Mouse (Mus musculus) bone marrow macrophage, adult 2 months (primary cell): ENCODE measurements around the gene Slc39a3. TPM values are rescaled to one million over a fixed set of nuclear protein-coding genes. Genes with fewer than 3 reads are reported as not detected.
"Not testable (repeated sequence)": the region's sequence is repeated elsewhere in the genome, so short reads cannot be mapped to it uniquely, and the experiment has no call there.

Source experiments
- H3K27ac ChIP-seq: 2 replicates; pipeline ENCODE4 v1.5.1; 2012; ENCODE audit warnings: low read depth, low read length; ENCODE audit not compliant: insufficient read depth
- H3K4me1 ChIP-seq: 2 replicates; pipeline ENCODE4 v1.6.1; 2012; ENCODE audit warnings: low read length; ENCODE audit not compliant: control insufficient read depth, insufficient read depth
- H3K4me3 ChIP-seq: 2 replicates; pipeline ENCODE4 v1.5.1; 2012; ENCODE audit warnings: mild to moderate bottlenecking, low read length, moderate library complexity; ENCODE audit not compliant: insufficient read depth
- CTCF ChIP-seq: IDR thresholded peaks from 2 replicates; pipeline ENCODE4 v1.5.1; 2012; ENCODE audit warnings: low read depth, mild to moderate bottlenecking, low read length, moderate library complexity
- POLR2A ChIP-seq: IDR thresholded peaks from 2 replicates; pipeline ENCODE4 v1.6.1; 2012; ENCODE audit warnings: mild to moderate bottlenecking, low read depth, low read length, borderline replicate concordance
- polyA plus RNA-seq: library from polyadenylated mRNA; stranded (reverse); fragments of >200 nt; gene quantifications from 2 replicates; pipeline ENCODE4 v1.2.4, GENCODE M21; 2012; ENCODE audit not compliant: missing spikeins, insufficient read depth, insufficient read length

The Slc39a3 gene
- polyA plus RNA-seq, 1 experiment: 14.5 TPM

- H3K4me3 ChIP-seq: no peak overlapping the region
- TF ChIP-seq POLR2A (no peak), CTCF (no peak)
- peak overlapping the region; percentile 39; the same call in 1 of the 2 replicates for H3K27ac ChIP-seq
- peaks cover 13% of the 10 kb centered on the region for H3K4me1 ChIP-seq
Observed at GRCm38 (mm10) chr10:81068706-81069105, 31.5 kb upstream of the Slc39a3 start.

- not testable (repeated sequence) for H3K4me1 ChIP-seq, H3K4me3 ChIP-seq, H3K27ac ChIP-seq
Observed at GRCm38 (mm10) chr10:81064519-81064918, 27.3 kb upstream of the Slc39a3 start.

- TF ChIP-seq POLR2A (no peak), CTCF (no peak)
- H3K27ac ChIP-seq: no peak overlapping the region
- no peak overlapping the region for H3K4me3 ChIP-seq
- peaks cover 8% of the 10 kb centered on the region; the same call in 1 of the 2 replicates for H3K4me1 ChIP-seq
Observed at GRCm38 (mm10) chr10:81062710-81063109, 25.5 kb upstream of the Slc39a3 start.

GRCm38 (mm10) chr10:81059603-81060543, 22.6 kb upstream of the Slc39a3 start, which contains the start of gene Sgta:
TSS of gene Sgta (minus strand) at chr10:81060181.
- Histone ChIP-seq H3K4me1 (peaks cover 8% of the 10 kb centered on the region; the same call in 1 of the 2 replicates), H3K4me3 (peak within 1 kb of the TSS; percentile 98), H3K27ac (peak within 1 kb of the TSS; percentile 40)
- TF ChIP-seq CTCF: no peak
- TF ChIP-seq POLR2A: no peak

GRCm38 (mm10) chr10:81058896-81059295, 21.7 kb upstream of the Slc39a3 start:
- no peak for TF ChIP-seq POLR2A
- TF ChIP-seq CTCF: no peak
- Histone ChIP-seq H3K27ac (no peak overlapping the region), H3K4me1 (peaks cover 8% of the 10 kb centered on the region; the same call in 1 of the 2 replicates), H3K4me3 (peak overlapping the region; percentile 98)

- no peak overlapping the region for H3K27ac ChIP-seq
- TF ChIP-seq POLR2A: no peak
- no peak for TF ChIP-seq CTCF
- no peak overlapping the region for H3K4me3 ChIP-seq
- H3K4me1 ChIP-seq: peaks cover 8% of the 10 kb centered on the region; the same call in 1 of the 2 replicates
Observed at GRCm38 (mm10) chr10:81057406-81058130, 20.3 kb upstream of the Slc39a3 start.

- not testable (repeated sequence) for H3K4me3 ChIP-seq, H3K4me1 ChIP-seq, H3K27ac ChIP-seq
Observed at GRCm38 (mm10) chr10:81055802-81056340, 18.6 kb upstream of the Slc39a3 start.

GRCm38 (mm10) chr10:81055169-81055568, 17.9 kb upstream of the Slc39a3 start:
- Histone ChIP-seq H3K27ac (no peak overlapping the region), H3K4me1 (peaks cover 6% of the 10 kb centered on the region; the same call in 1 of the 2 replicates), H3K4me3 (no peak overlapping the region)
- TF ChIP-seq CTCF (no peak), POLR2A (no peak)

- H3K4me1 ChIP-seq: no peaks in the 10 kb centered on the region
- H3K4me3 ChIP-seq: no peak overlapping the region
- H3K27ac ChIP-seq: no peak overlapping the region
- TF ChIP-seq POLR2A (no peak), CTCF (no peak)
Observed at GRCm38 (mm10) chr10:81052577-81052976, 15.4 kb upstream of the Slc39a3 start.

GRCm38 (mm10) chr10:81051133-81051532, 13.9 kb upstream of the Slc39a3 start:
- Histone ChIP-seq H3K27ac (no peak overlapping the region), H3K4me3 (no peak overlapping the region), H3K4me1 (no peaks in the 10 kb centered on the region)
- TF ChIP-seq POLR2A: no peak
- TF ChIP-seq CTCF: no peak
